Mouse (Mus musculus): ENCODE data around the gene Apobr. TPM values are rescaled to one million over a fixed set of nuclear protein-coding genes. Genes with fewer than 3 reads are reported as not detected.

The Apobr gene
- polyA plus RNA-seq (2017; shearing (Covaris generic)): 1 to 10 TPM in 1 of 2 experiments, under 1 TPM in 1; 0.98 to 4.1 TPM

DNA sequence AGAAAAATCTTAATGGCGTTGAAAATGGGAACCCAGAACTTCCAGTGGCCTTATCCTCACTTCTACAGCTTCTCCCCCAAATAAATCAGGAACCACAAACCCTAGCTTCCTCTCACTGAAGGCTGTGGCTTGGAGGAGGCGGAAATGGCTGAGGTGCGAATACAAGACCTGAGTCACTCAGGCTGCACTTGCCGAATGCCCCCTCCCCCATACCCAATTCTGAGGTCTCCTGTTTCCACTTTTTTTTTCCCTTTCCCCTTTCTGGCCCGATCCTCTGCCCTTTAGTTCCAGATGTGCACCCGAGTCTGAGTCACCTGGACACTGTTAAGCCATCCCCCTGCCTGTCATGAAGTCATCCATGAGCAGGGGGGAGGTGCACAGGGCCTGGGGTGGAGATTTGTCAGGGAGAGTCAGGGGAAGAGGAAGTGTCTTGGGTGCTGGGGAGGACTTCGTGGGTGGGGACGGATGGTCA, at the start of gene Apobr:
TSS of gene Apobr (plus strand) at position 437 of the 472 bp plus-strand sequence.

DNA sequence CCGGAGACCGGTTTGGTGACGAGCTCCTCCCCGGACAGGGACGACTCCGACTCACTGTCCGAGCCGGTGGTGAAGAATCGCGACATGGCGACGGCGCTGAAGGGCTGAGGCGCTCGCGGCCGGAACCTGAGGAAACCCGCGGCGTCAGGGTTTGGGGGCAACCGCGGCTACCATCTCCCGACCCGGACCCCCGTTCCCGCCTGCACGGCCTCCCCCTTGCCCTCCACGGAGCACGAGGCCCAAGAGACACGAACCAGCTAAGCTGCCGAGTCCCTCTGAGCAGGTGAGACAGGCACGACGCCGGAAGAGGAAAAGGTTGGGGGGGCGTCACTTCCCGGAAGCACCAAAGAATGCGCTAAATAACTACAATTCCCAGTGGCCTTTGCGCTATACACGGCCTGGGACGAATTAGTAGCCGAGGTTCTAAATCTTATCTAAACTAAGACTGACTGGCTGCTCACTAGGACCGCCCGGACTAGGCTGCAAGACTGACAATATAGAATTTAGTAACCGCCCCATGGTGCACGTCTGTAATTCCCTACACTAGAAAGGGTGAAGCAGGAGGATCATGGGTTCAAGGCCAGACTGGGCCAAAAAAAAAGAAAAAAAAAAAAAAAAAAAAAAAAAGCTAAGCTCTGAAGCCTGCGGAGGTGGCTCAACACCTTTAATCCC, 18.5 kb upstream of the Apobr start, which contains the start of gene Eif3c:
TSS of gene Eif3c (minus strand) at position 318 of the 672 bp plus-strand sequence.

DNA sequence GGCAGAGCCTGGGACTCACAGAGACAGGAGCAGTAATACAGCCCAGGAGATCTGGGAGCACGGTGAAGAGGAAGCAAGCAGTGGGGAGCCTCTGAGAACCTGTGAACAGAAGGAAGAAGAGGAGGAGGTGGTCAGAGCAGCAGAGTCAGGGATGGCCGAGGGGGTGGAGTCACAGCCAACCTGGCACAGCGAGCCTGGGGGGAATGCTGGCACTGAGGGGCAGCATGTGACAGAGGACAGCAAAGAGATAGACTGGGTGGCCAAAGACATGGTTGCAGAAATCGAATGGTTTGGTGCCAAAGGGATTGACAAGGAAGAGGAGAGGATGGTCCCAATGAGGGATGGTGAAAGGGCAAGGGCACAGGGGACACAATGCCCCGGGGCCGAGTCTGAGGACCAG, 975 bp downstream of the Apobr start, which contains the start of gene Cln3:
TSS of gene Cln3 (minus strand) at position 101 of the 400 bp plus-strand sequence.

DNA sequence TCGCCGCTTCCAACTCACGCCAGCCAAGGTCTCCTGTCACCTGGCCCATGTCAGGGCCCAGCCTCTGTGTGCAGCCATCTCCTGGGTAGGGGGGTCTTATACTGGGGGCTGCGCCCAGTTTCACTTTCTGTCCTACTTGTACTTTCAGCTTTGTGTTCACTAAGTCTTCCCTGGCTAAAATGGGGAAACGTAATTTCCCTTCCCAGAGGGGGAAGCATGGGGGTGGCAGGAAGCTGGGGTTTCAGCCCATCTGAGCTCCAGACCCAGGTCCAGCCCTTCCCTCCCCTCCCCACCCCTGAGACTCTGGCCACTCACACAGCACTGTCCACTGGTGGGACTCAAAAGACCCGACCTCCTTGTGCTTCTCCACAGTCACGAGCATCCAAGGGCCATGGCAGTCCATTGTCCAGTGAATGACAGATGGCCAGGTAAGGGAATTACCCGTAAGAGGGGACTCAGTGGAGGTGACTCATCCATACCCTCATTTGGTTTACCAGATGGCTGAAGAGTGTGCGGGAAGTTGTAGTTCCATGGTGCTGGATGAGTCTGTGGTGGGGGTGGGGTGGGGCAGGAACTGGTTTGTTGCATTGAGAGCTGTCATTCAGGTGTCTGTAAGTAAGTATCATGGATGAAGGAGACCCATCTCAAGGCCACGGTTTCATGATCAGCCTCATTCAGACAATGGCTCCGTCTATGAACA, 10.3 kb downstream of the Apobr start, which contains the start of gene Il27:
TSS of gene Il27 (minus strand) at position 80 of the 700 bp plus-strand sequence.

DNA sequence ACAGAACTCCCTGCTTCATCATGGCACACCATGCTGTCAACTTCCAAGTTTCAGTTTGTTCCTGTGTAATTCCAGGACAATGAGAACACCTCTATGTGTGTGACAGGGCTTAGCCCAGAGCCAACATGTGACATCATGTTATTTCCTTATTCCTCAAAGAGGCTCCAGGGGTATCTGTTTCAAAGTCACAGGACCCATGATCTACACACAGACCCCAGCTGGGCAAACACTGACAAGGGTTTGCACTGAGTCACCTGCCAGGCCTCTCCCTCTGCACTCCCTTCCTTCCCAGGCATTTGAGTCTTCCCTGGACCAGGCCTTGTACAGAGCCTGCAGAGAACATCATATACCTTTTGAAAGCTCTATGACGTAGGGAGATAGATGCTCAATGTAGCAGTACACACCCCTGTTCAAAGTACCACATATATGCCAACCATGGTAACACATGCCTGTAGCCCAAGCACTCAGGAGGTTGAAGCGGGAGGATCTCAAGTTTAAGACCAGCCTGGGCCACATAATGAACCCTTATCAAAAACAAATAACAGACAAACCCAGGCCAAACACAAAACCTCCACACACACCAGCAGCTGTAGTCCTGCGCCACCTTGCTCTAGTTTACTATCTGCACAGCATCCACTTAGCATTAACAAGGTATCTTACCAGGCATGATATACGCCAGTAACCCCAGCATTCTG, 46.2 kb downstream of the Apobr start, which contains the start of gene Nupr1:
TSS of gene Nupr1 (minus strand) at position 38 of the 695 bp plus-strand sequence.

Other genes with a start within 250 kb of the Apobr start
- 100 to 1,000 TPM; 699 to 796 TPM for gene Lat, start 215.4 kb upstream of the Apobr start, polyA plus RNA-seq (2017; shearing (Covaris generic))
- gene Spns1, start 207.5 kb upstream of the Apobr start, polyA plus RNA-seq (2017; shearing (Covaris generic)): 10 to 100 TPM; 43.1 to 44.7 TPM
- 1 to 10 TPM; 4.7 to 6.0 TPM for gene Nfatc2ip, start 188.2 kb upstream of the Apobr start, polyA plus RNA-seq (2017; shearing (Covaris generic))
- gene Cd19, start 170.1 kb upstream of the Apobr start, polyA plus RNA-seq (2017; shearing (Covaris generic)): 1 to 10 TPM; 2.7 to 6.1 TPM
- 10 to 100 TPM; 43.4 to 61.1 TPM for gene Rabep2, start 156.2 kb upstream of the Apobr start, polyA plus RNA-seq (2017; shearing (Covaris generic))
- under 1 TPM; 0.60 to 0.97 TPM for gene Atp2a1, start 121.8 kb upstream of the Apobr start, polyA plus RNA-seq (2017; shearing (Covaris generic))
- gene Sh2b1, start 109.5 kb upstream of the Apobr start, polyA plus RNA-seq (2017; shearing (Covaris generic)): 10 to 100 TPM; 36.2 to 52.7 TPM
- 100 to 1,000 TPM in 1 of 2 experiments, 10 to 100 TPM in 1; 97.6 to 106 TPM for gene Tufm, start 97.6 kb upstream of the Apobr start, polyA plus RNA-seq (2017; shearing (Covaris generic))
- gene Atxn2l, start 81.5 kb upstream of the Apobr start, polyA plus RNA-seq (2017; shearing (Covaris generic)): 100 to 1,000 TPM in 1 of 2 experiments, 10 to 100 TPM in 1; 94.3 to 103 TPM
- gene Eif3c, start 18.5 kb upstream of the Apobr start, polyA plus RNA-seq (2017; shearing (Covaris generic)): 100 to 1,000 TPM; 180 to 184 TPM
- 100 to 1,000 TPM in 1 of 2 experiments, 10 to 100 TPM in 1; 50.3 to 115 TPM for gene Cln3, start 875 bp downstream of the Apobr start, polyA plus RNA-seq (2017; shearing (Covaris generic))
- under 1 TPM in 1 of 2 experiments, not detected in 1; 0.17 TPM for gene Il27, start 10.0 kb downstream of the Apobr start, polyA plus RNA-seq (2017; shearing (Covaris generic))
- gene Nupr1, start 45.9 kb downstream of the Apobr start, polyA plus RNA-seq (2017; shearing (Covaris generic)): 1 to 10 TPM in 1 of 2 experiments, not detected in 1; 1.3 TPM
- gene Sgf29, start 64.4 kb downstream of the Apobr start, polyA plus RNA-seq (2017; shearing (Covaris generic)): 10 to 100 TPM; 83.9 to 89.3 TPM
- gene Sult1a1, start 91.5 kb downstream of the Apobr start, polyA plus RNA-seq (2017; shearing (Covaris generic)): 1 to 10 TPM in 1 of 2 experiments, under 1 TPM in 1; 0.76 to 1.8 TPM
- gene Bola2, start 110.5 kb downstream of the Apobr start, polyA plus RNA-seq (2017; shearing (Covaris generic)): 100 to 1,000 TPM; 111 to 133 TPM
- gene Slx1b, start 110.8 kb downstream of the Apobr start, polyA plus RNA-seq (2017; shearing (Covaris generic)): 10 to 100 TPM in 1 of 2 experiments, 1 to 10 TPM in 1; 7.1 to 13.5 TPM
- gene Coro1a, start 122.8 kb downstream of the Apobr start, polyA plus RNA-seq (2017; shearing (Covaris generic)): 1,000 to 10,000 TPM; 3,096 to 3,488 TPM
- 10 to 100 TPM; 30.7 to 33.6 TPM for gene Mapk3, start 174.7 kb downstream of the Apobr start, polyA plus RNA-seq (2017; shearing (Covaris generic))
- 1 to 10 TPM in 1 of 2 experiments, under 1 TPM in 1; 0.94 to 3.4 TPM for gene Gdpd3, start 181.4 kb downstream of the Apobr start, polyA plus RNA-seq (2017; shearing (Covaris generic))
- 100 to 1,000 TPM; 529 to 591 TPM for gene Ypel3, start 192.0 kb downstream of the Apobr start, polyA plus RNA-seq (2017; shearing (Covaris generic))
- gene Tbx6, start 196.5 kb downstream of the Apobr start, polyA plus RNA-seq (2017; shearing (Covaris generic)): 1 to 10 TPM; 1.9 to 4.1 TPM
- 100 to 1,000 TPM; 387 to 443 TPM for gene Ppp4c, start 207.6 kb downstream of the Apobr start, polyA plus RNA-seq (2017; shearing (Covaris generic))
- gene Fam57b, start 212.7 kb downstream of the Apobr start, polyA plus RNA-seq (2017; shearing (Covaris generic)): not detected
- gene 4930451I11Rik, start 246.7 kb downstream of the Apobr start, polyA plus RNA-seq (2017; shearing (Covaris generic)): not detected

Measured in activated CD4-positive, CD25-positive, alpha-beta regulatory T cell (primary cell).